Mouse (Mus musculus) lung, postnatal 36 days (tissue): Measurements from ENCODE around the gene Csmd2.
"Not testable (repeated sequence)": the region's sequence is repeated elsewhere in the genome, so short reads cannot be mapped to it uniquely, and the experiment has no call there.

Source experiments
- DNase-seq: peaks from one replicate; pipeline ENCODE4 v3.0.0; 2022; ENCODE audit warnings: mixed read lengths

Gene Csmd2

GRCm38 (mm10) chr4:128048716-128049115, 61.1 kb downstream of the Csmd2 start:
- no peak for DNase-seq

GRCm38 (mm10) chr4:128052701-128053100, 65.0 kb downstream of the Csmd2 start:
- DNase-seq = no peak

GRCm38 (mm10) chr4:128061274-128061673, 73.6 kb downstream of the Csmd2 start:
- DNase-seq = not testable (repeated sequence)

DNA sequence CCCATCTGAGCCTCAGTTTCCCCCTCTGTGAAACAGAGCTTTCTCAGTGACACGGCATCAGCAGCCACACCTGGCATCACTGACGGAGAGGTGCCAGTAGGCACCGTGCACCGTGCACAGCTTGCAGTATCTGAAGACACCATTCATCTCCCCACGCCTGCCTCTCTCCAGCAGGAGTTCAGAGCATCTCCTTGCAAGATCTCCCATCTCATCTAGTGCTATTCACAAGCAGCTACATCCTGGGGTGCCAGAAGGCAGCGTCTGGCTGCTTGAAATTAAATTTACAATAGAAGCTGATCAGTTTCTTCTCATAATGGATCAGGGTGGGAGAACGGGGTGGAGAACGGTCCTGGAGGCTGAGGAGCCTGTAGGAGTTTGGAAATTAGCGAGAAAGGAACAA, 79.5 kb downstream of the Csmd2 start:
- DNase-seq = no peak

DNA sequence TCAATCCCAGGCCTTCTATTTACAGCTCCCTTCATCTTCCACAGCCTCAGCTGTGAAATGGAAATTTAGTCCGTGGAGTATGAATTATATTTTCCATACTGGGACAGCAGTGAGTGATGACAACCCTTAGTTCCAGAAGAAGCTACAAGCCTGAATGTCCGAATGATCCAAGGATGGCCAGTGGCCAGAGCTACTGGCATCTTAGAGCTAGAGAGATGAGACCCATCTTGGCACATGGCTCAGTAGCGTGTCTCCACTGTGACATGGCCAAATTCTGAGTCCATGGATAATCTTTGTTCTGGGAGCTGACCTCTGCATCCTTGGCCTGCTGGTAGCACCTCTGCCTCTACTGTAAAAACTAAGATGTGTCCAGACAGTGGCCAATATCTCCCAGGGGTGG, 96.8 kb downstream of the Csmd2 start:
- no peak for DNase-seq

DNA sequence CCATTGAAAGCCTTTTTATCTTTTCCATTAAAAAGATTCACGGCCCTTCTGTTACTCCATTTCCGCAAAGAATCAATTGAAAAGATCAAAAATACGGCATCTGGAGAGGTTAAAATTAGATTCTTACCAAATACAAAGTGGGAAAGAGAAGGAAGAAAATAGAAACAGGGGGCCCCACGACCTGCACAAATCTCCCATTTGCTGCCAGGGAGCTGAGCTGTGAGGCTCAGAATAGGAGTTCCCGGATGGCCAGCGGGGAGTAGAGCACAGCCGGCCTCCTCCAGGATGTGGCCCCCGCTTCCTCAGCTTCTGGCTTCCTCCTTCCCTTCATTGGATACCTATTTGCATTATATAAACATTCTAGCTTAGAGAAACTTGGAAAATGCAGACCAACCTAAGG, 97.4 kb downstream of the Csmd2 start:
- no peak for DNase-seq

- DNase-seq = no peak
Observed at GRCm38 (mm10) chr4:128087147-128087606, 99.5 kb downstream of the Csmd2 start.

DNA sequence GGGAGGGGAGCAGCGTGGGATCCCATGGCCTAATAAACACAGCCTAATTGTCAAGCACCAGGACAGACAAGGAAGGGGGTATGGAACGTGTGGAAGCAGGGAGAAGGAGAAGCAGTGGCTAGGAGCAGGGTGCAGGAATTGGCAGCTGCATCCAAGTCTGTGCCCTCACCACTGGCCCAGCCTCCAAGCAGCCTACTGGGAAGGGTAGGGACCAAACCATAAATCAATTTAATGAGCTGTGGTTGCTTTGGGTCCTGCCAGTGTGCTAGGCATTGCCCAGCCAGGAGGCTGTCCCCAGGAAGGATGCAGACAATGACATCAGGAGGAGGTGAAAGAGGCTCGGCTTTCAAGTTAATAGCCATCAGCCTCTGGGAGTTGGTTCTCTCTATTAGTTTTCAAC, 100.0 kb downstream of the Csmd2 start:
- DNase-seq = no peak

DNA sequence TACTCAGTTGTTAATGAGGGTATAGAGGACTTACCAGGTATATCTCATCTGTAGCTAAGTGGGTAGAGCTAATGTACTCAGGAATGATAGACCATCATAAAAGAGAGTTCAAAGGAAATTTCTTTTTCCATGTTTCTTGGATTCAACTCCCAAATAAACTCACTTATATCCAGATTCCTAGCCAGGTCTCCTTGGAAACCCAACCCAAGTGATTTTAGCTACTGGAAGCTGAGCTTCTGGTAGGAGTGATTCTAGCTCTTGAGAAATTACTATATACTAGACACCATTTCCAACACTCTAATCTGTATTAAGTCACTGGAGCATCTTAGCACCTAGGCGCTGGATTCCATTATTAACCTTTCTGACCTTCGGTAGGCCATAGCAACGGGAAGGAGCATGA, 100.6 kb downstream of the Csmd2 start:
- no peak for DNase-seq

DNA sequence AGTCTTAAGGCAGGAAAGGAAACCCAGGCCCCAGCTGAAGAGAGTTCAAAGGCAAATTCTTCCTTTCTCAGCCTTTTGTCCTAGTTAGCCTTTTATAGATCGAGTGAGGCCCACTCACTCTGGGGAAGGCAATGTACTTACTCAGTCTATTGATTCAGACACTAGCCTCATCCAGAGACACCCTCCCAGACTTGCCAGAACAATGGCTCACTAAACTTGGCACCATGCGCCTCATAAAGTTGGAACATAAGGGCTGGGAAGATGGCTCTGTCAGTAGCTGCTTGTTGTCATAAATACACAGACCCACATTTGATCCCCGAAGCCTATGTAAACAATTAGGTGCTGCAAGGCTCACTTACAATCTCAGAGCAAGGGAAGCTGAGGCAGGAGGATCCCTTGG, 104.3 kb downstream of the Csmd2 start:
- no peak for DNase-seq

DNA sequence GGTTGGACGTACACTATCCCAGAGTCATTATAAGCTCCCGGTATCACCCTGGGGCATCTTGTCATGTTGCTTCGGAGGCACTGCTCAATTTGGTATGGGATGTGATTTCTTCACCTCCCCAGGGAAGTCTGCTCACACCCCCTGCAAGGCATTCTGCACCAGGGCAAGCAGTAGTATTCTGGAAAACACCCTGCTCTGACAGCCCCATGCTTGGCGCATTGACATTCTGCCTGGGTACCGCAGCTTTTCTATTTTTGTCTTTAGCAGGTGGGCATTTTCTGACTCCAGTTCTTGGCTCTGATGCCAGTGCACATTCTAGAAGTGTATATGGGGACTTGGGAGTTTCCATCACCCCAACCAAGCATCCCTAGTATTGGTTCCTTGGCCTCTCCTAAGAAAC, 111.9 kb downstream of the Csmd2 start:
- no peak for DNase-seq

- no peak for DNase-seq
Observed at GRCm38 (mm10) chr4:128100541-128100940, 112.9 kb downstream of the Csmd2 start.

GRCm38 (mm10) chr4:128116331-128116730, 128.7 kb downstream of the Csmd2 start:
- no peak for DNase-seq

GRCm38 (mm10) chr4:128123281-128123680, 135.6 kb downstream of the Csmd2 start:
- DNase-seq = no peak

DNA sequence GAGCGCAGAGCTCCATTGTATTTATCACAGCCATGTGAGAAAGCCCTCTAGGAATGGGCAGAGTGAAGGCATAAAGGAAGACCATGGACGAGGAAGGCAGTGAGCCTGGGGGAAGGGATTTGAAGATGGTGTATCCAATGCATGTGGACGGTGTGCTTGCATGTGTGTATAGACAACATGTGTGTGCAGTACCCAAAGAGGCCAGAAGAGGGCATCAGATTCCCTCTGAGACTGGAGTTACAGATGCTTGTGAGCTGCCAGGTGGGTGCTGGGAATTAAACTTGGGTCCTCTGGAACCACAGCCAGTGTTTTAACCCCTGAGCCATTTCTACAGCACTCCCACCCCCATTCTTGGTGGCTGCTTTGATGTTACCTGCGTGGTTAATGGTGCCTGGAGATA, 137.1 kb downstream of the Csmd2 start:
- no peak for DNase-seq

GRCm38 (mm10) chr4:128128546-128128945, 140.9 kb downstream of the Csmd2 start:
- DNase-seq = no peak

- no peak for DNase-seq
Observed at GRCm38 (mm10) chr4:128130611-128131142, 143.0 kb downstream of the Csmd2 start.

GRCm38 (mm10) chr4:128131666-128132065, 144.0 kb downstream of the Csmd2 start:
- no peak for DNase-seq

DNA sequence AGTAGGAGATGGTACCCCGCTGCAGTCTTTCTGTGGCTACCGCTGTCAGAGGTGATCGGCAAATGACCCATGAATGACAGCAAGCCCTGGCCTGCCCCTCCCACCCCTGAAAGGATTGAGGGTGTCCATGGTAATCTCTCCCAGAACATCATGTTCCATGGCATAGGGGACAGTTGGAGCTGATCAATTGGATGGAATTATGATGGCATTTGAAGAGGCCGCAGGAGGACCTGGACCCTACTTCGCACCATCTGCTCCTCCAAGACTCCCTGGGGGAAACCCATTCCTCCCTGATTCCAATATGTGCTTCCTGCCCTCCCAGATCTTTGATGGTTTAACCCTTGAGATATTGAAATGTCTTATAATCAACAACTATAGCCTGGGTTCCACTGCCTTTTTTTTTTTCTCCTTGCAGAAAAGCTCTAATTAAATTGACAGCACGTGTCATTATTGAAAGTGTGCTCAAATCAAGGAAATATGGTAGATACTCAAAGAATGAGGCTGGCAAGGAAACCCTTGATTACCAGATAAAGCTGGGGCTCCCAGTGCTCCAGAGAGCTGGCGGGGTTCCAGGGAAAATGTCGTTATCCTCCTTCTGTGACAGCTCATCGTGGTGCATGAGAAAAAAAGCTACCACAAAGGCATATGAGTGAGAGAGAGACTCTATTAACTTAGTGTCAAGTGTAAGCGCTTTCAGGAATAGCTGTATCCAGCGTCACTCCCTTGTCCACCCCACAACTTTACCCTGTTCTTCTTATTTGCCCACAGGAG, 145.4 kb downstream of the Csmd2 start:
- DNase-seq = no peak

GRCm38 (mm10) chr4:128134348-128134994, 146.8 kb downstream of the Csmd2 start:
- DNase-seq = no peak

GRCm38 (mm10) chr4:128135014-128135622, 147.5 kb downstream of the Csmd2 start:
- DNase-seq = no peak

GRCm38 (mm10) chr4:128139991-128140390, 152.3 kb downstream of the Csmd2 start:
- DNase-seq = no peak

- DNase-seq = no peak
Observed at GRCm38 (mm10) chr4:128141161-128142101, 153.8 kb downstream of the Csmd2 start.
